ENCODE assay signal across 29 mouse cellular contexts in genomic region chr1:53781311-53781710, GRCm38 (mm10). TPM values are rescaled to one million over a fixed set of nuclear protein-coding genes. Genes with fewer than 3 reads are reported as not detected.
DNase-seq lines count a peak whose midpoint lies in the region; ATAC-seq and TF ChIP-seq lines count a peak whose summit lies in the region.
"Had no signal": no experiment of that assay in that cellular context is flagged by ENCODE, and none has a peak within 500 bp of the region (broad histone marks: within the 10 kb centered on the region; RNA-seq: fewer than 3 reads in every experiment).

No protein-coding gene starts in this region.

- WGBS in thymus, adult 2 months, result 7% methylated on average over 1 of the region's 1 CpGs
- WGBS in heart, embryonic 12.5 days, result 85% methylated on average over 1 of the region's 1 CpGs
- WGBS in kidney, embryonic 15.5 days, result 82% methylated on average over 1 of the region's 1 CpGs

- TF ChIP-seq CTCF in thymus, adult 2 months (IDR thresholded peaks at IDR 0.05; ENCODE audit: borderline replicate concordance, control insufficient read depth, extremely low read depth, insufficient read depth, low read length, poor library complexity), result no peak

- H3K4me1 ChIP-seq in thymus, adult 2 months (replicated peaks; ENCODE audit: control insufficient read depth, insufficient read depth, low read length), result no peaks in the 10 kb centered on the region; the same call in 1 of the 2 replicates
- no peaks in the 10 kb centered on the region for H3K4me1 ChIP-seq in heart, embryonic 12.5 days (replicated peaks)
- peaks cover 3% of the 10 kb centered on the region; the same call in 1 of the 2 replicates for H3K4me1 ChIP-seq in kidney, embryonic 15.5 days
- H3K4me1 ChIP-seq: embryonic facial prominence, embryonic 15.5 days; neural tube, embryonic 12.5 days had no signal

- H3K27me3 ChIP-seq in thymus, adult 2 months (ENCODE audit: control insufficient read depth, insufficient read depth, low read length), result no peaks in the 10 kb centered on the region
- H3K27me3 ChIP-seq in heart, embryonic 12.5 days (replicated peaks), result no peaks in the 10 kb centered on the region
- H3K27me3 ChIP-seq in kidney, embryonic 15.5 days, result no peaks in the 10 kb centered on the region
- H3K27me3 ChIP-seq: embryonic facial prominence, embryonic 15.5 days; heart, embryonic 13.5 days; hindbrain, embryonic 12.5 days; midbrain, embryonic 13.5 days; neural tube, embryonic 12.5 days; Patski had no signal

- H3K4me3 ChIP-seq in thymus, adult 2 months (ENCODE audit: control insufficient read depth, insufficient read depth, low read length), result no peak overlapping the region
- H3K4me3 ChIP-seq in heart, embryonic 12.5 days, result no peak overlapping the region
- no peak overlapping the region for H3K4me3 ChIP-seq in kidney, embryonic 15.5 days (replicated peaks)
- H3K4me3 ChIP-seq: embryonic facial prominence, embryonic 15.5 days; heart, embryonic 13.5 days; hindbrain, embryonic 12.5 days; layer of hippocampus, adult 2 months; midbrain, embryonic 13.5 days; neural tube, embryonic 12.5 days had no signal

- H3K9me3 ChIP-seq in heart, embryonic 12.5 days (replicated peaks), result no peaks in the 10 kb centered on the region
- H3K9me3 ChIP-seq in kidney, embryonic 15.5 days (replicated peaks), result no peaks in the 10 kb centered on the region
- H3K9me3 ChIP-seq: embryonic facial prominence, embryonic 15.5 days; G1E; heart, embryonic 13.5 days; hindbrain, embryonic 12.5 days; midbrain, embryonic 13.5 days; neural tube, embryonic 12.5 days had no signal

- DNase-seq in thymus, adult 2 months, result peak; percentile 48
- no peak for DNase-seq in thymus, postnatal 4 days
- peak; percentile 73 for DNase-seq in T-cell, adult 2 months (ENCODE audit: low spot score)
- peak; percentile 75 for DNase-seq in naive thymus-derived CD4-positive, alpha-beta T cell, adult 2 months (ENCODE audit: low read depth)
- DNase-seq in gastrocnemius, adult 8-10 months (ENCODE audit: low spot score in 2 of 2), result no peak
- DNase-seq: adrenal gland, adult 8-10 months; cerebellum, adult 9-10 months; gastrocnemius, postnatal 10 days; heart, adult 11 months; heart, postnatal 14 days; kidney, adult 9 months; kidney, postnatal 25 days; layer of hippocampus, postnatal 36 days; lung, adult 18-20 months; lung, postnatal 14 days; retina, postnatal 1 day; right cerebral cortex, postnatal 25 days; spleen, adult 18-20 months had no signal

- no peaks in the 10 kb centered on the region for H3K36me3 ChIP-seq in thymus, adult 2 months (ENCODE audit: control insufficient read depth, insufficient read depth, low read length)
- no peaks in the 10 kb centered on the region for H3K36me3 ChIP-seq in heart, embryonic 12.5 days
- H3K36me3 ChIP-seq in kidney, embryonic 15.5 days, result no peaks in the 10 kb centered on the region
- H3K36me3 ChIP-seq: embryonic facial prominence, embryonic 15.5 days; heart, embryonic 13.5 days; hindbrain, embryonic 12.5 days; midbrain, embryonic 13.5 days; neural tube, embryonic 12.5 days had no signal

- no peak for ATAC-seq in heart, embryonic 12.5 days (ENCODE audit: insufficient number of reproducible peaks, low FRiP score)
- ATAC-seq in kidney, embryonic 15.5 days (replicated peaks; ENCODE audit: low FRiP score), result no peak
- ATAC-seq: forebrain, embryonic 14.5 days; midbrain, embryonic 13.5 days; Patski had no signal

- H3K27ac ChIP-seq in thymus, adult 2 months (ENCODE audit: control insufficient read depth, insufficient read depth, low read length), result no peak overlapping the region; the same call in 1 of the 2 replicates
- no peak overlapping the region for H3K27ac ChIP-seq in heart, embryonic 12.5 days (ENCODE audit: poor library complexity, severe bottlenecking)
- H3K27ac ChIP-seq in kidney, embryonic 15.5 days, result no peak overlapping the region
- H3K27ac ChIP-seq: embryonic facial prominence, embryonic 15.5 days; heart, embryonic 13.5 days; hindbrain, embryonic 12.5 days; layer of hippocampus, adult 2 months; midbrain, embryonic 13.5 days; neural tube, embryonic 12.5 days had no signal

- no peak for TF ChIP-seq POLR2A in thymus, adult 2 months (IDR thresholded peaks at IDR 0.05; ENCODE audit: control insufficient read depth, extremely low read depth, insufficient read depth, low read length, poor library complexity)

- H3K9ac ChIP-seq in heart, embryonic 12.5 days, result no peak overlapping the region
- no peak overlapping the region for H3K9ac ChIP-seq in kidney, embryonic 15.5 days
- H3K9ac ChIP-seq: embryonic facial prominence, embryonic 15.5 days; heart, embryonic 13.5 days; hindbrain, embryonic 12.5 days; midbrain, embryonic 13.5 days; neural tube, embryonic 12.5 days had no signal

- no peak overlapping the region for H3K4me2 ChIP-seq in heart, embryonic 12.5 days
- H3K4me2 ChIP-seq in kidney, embryonic 15.5 days, result no peak overlapping the region
- H3K4me2 ChIP-seq: embryonic facial prominence, embryonic 15.5 days; heart, embryonic 13.5 days; hindbrain, embryonic 12.5 days; midbrain, embryonic 13.5 days; neural tube, embryonic 12.5 days had no signal

RNA-seq across cellular contexts. Expression of gene Stk17b, which starts 3.7 kb away (rescaled TPM):
- polyA plus RNA-seq in thymus, adult 2 months (2012; rRNA removed), result 27.2 and 33.1 TPM in 2 replicates
- polyA plus RNA-seq in heart, embryonic 12.5 days (2016; fragmentation: Nextera tagmentation; extraction: Ambion mirVana), result 17.5 and 20.3 TPM in 2 replicates
- 1 to 10 TPM; 4.0 to 7.2 (median 6.5) TPM for total RNA-seq in gastrocnemius, adult 8-10 months (2022)
- polyA plus RNA-seq in kidney, embryonic 15.5 days (2015; fragmentation: Nextera tagmentation; extraction: Ambion mirVana), result 13.0 and 16.5 TPM in 2 replicates

Comparison
In these comparisons a context has a peak if more than half of its experiments do, and no peak if none do; other contexts are left out.
1. DNase-seq: peak in thymus, adult 2 months (single experiment), T-cell, adult 2 months (single experiment) and naive thymus-derived CD4-positive, alpha-beta T cell, adult 2 months (single experiment); none in thymus, postnatal 4 days (single experiment) and gastrocnemius, adult 8-10 months (0 of 2).